Mouse (Mus musculus): ENCODE results near the gene Zbtb17.

Zbtb17 gene

GRCm38 (mm10) chr4:141487581-141487980, 43.1 kb downstream of the Zbtb17 start:
- DNase-seq (ENCODE audit: low read depth, low spot score) = no peak

GRCm38 (mm10) chr4:141488670-141489069, 44.2 kb downstream of the Zbtb17 start:
- DNase-seq (ENCODE audit: low read depth, low spot score) = peak; percentile 43

GRCm38 (mm10) chr4:141500637-141501036, 56.2 kb downstream of the Zbtb17 start:
- DNase-seq (ENCODE audit: low read depth, low spot score) = no peak

DNA sequence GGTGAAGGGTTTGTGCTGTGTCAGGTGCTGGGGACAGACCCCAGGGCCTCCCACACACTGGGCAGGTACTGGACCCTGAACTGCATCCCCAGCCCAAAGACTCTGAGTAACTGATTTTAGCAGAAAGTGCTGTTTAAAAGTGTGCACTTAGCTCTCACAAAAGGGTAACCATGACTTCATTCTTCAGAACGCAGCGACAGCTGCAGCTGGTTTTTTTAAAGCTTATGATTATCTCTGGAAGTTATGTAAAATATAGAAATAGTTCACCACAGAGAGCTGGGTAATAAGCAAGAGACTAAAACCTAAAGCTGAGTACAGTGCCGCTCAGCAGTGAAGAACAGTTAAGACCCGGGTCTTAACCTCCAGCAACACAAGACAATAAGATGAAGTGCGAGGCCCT, 56.6 kb downstream of the Zbtb17 start:
- DNase-seq (ENCODE audit: low read depth, low spot score) = no peak

DNA sequence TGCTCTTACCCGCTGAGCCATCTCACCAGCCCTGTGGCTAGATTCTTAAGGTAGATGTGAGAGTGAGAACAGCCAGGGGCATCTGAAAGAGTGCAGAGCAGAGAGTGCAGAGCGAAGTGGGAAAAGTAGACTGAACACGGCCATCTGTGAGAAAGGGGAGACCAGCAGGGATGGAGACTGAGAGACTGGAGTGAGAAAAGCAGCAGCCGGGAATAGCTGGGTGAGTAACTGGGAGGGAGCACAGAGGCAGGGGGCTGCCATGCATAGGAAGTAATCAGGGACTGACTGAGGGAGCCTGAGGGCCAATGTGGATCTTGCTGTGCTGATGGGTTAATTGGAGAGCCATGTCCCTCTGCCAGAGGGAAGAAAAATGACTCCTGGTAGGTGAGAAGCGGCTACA, 58.3 kb downstream of the Zbtb17 start:
- no peak for DNase-seq (ENCODE audit: low read depth, low spot score)

GRCm38 (mm10) chr4:141504471-141504870, 60.0 kb downstream of the Zbtb17 start:
- DNase-seq (ENCODE audit: low read depth, low spot score) = no peak

- no peak for DNase-seq (ENCODE audit: low read depth, low spot score)
Observed at GRCm38 (mm10) chr4:141505810-141506209, 61.4 kb downstream of the Zbtb17 start.

DNA sequence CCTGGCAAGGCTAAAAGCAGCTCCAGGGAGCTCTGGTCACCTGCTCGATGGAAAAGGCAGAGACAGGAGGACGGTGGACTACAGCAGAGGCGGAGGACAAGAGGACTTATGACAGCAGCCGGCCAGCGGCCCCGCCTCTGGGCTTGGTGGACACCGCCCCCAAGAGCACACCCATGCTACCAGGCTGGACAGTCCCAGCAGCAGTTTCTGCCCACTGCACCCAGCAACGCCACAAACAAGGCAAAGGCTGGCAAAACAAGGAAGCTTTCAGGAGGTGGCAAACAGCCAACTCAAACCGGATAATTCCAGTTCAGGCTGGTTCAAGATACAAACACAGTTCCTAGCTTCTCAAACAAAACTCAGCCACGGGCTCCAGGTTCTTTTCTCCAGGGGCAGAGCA, 61.9 kb downstream of the Zbtb17 start:
- DNase-seq (ENCODE audit: low read depth, low spot score) = peak; percentile 6

- DNase-seq (ENCODE audit: low read depth, low spot score) = peak; percentile 4
Observed at GRCm38 (mm10) chr4:141506893-141507292, 62.4 kb downstream of the Zbtb17 start.

DNA sequence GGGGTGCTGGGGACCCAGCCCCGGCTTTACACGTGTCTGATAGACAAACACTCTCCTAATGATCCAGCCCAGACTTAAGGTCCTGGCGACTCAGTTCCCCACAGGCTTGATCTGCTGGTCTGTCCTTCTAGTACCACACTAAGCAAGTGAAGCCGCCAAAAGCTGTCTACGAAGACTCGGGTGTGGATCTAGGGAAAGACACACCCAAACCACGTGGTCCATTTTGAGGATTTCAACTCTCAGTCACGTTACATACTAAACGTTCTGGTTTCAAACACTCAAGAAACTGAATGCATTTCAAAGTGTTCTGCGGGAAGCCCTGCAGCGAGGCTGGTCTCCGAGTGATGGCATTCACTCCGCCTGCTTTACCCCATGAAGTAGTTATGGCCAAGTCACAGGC, 66.0 kb downstream of the Zbtb17 start:
- DNase-seq (ENCODE audit: low read depth, low spot score) = no peak

DNA sequence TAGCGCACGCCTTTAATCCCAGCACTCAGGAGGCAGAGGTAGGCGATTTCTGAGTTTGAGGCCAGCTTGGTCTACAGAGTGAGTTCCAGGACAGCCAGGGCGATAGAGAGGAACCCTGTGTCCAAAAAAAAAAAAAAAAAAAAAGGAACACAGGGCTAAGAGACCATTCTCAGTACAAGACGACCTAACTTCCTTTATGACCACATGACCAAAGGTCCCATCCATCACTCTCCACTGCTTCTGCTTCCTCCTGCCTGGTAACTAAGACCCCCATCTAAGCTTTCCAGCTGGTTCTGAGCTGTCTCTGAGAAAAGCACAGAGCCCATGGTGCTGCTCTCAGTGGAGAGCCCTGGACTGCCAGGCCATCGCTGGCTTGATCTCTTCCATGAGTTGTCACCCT, 67.7 kb downstream of the Zbtb17 start:
- no peak for DNase-seq (ENCODE audit: low read depth, low spot score)

GRCm38 (mm10) chr4:141514179-141514641, 69.8 kb downstream of the Zbtb17 start:
- no peak for DNase-seq (ENCODE audit: low read depth, low spot score)

Measured in CD4-positive, CD25-positive, alpha-beta regulatory T cell, adult 2 months (primary cell).